Mouse (Mus musculus) ES-Bruce4 (cell line): ENCODE data around the gene Cebpg.

Experiments
- CTCF ChIP-seq: IDR thresholded peaks from one replicate; pipeline ENCODE4 v1.8.1; 2011; ENCODE audit warnings: low read depth, low read length
- POLR2A ChIP-seq: IDR thresholded peaks from one replicate; pipeline ENCODE4 v1.8.1; 2011; ENCODE audit warnings: low read length; ENCODE audit not compliant: insufficient read depth

DNA sequence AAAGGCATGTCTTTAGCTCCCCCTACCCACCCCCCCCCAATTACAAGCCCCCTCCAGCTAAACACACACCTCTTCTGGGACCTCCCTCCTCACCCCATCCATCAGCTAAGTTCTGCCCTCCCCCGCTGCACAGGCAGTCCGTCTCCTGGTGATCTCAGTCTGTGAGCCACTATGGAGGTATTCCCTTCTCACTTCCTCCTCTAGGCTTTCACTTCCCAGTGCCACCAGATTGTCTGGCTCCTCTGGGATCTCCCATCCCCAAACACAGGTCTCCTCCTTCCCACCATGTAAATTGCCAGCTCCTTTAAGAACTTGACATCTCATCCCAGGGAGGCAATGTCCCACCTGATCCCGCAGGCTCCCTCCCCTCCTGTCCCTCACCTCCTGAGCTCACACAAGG is 9.6 kb upstream of the Cebpg start:
- TF ChIP-seq POLR2A (no peak), CTCF (no peak)
